Mouse (Mus musculus): ENCODE results near the gene Olfr993.

Gene Olfr993

GRCm38 (mm10) chr2:85414777-85415176 lies at the start of gene Olfr993:
Olfr993 (minus strand) TSS chr2:85414877.
- DNase-seq (ENCODE audit: extremely low read depth, low read depth, low spot score), result no peak

- DNase-seq (ENCODE audit: extremely low read depth, low read depth, low spot score), result no peak
Measured at GRCm38 (mm10) chr2:85443539-85443938, 28.9 kb upstream of the Olfr993 start, which contains the start of gene Olfr995. Olfr995 (minus strand) TSS chr2:85443639.

- no peak for DNase-seq (ENCODE audit: extremely low read depth, low read depth, low spot score)
Measured at GRCm38 (mm10) chr2:85442546-85442945, 27.9 kb upstream of the Olfr993 start.

GRCm38 (mm10) chr2:85436351-85436750 lies 21.7 kb upstream of the Olfr993 start, which contains the start of gene Olfr994:
Olfr994 (minus strand) TSS chr2:85436451.
- no peak for DNase-seq (ENCODE audit: extremely low read depth, low read depth, low spot score)

GRCm38 (mm10) chr2:85425893-85426292 lies 11.2 kb upstream of the Olfr993 start:
- DNase-seq (ENCODE audit: extremely low read depth, low read depth, low spot score), result no peak

- DNase-seq (ENCODE audit: extremely low read depth, low read depth, low spot score), result no peak
Measured at GRCm38 (mm10) chr2:85409369-85409768, 5.3 kb downstream of the Olfr993 start, which contains the start of gene Olfr992. Olfr992 (minus strand) TSS chr2:85409469.
